Mouse (Mus musculus): Measurements from ENCODE around the gene Msi2. TPM values are rescaled to one million over a fixed set of nuclear protein-coding genes. Genes with fewer than 3 reads are reported as not detected.
A peak's percentile ranks its signal among the peaks of the same experiment; 100 is the strongest.

Msi2 gene
- polyA plus RNA-seq, 1 experiment from 2014 or later: 16.8 TPM

DNA sequence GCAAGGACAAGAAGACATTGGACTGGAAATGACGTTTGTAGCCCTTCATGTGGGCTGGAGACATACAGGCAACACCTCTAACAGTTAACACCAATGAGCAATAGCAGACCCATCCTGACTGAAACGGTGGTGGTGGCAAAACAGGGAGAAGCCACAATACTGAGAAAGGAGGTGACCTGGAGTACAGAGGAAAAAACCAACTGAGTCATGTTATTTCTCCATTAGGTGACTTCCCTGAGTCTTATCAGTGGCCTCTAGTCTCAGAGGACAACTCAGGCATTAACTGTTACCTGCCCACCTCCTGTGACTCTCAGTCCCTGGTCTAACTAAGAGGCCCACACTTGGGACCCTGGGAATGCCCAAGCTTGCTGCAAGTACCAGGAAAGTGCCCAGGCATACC, 80.1 kb downstream of the Msi2 start:
- Histone ChIP-seq H3K27me3 (ENCODE audit: low read depth, poor library complexity, severe bottlenecking) (no peaks in the 10 kb centered on the region), H3K4me1 (peaks cover 54% of the 10 kb centered on the region), H3K36me3 (peaks cover 77% of the 10 kb centered on the region), H3K27ac (no peak overlapping the region), H3K4me3 (no peak overlapping the region), H3K9me3 (replicated peaks) (no peaks in the 10 kb centered on the region)
- DNase-seq (ENCODE audit: low spot score): no peak
- WGBS: 86% methylated on average over 2 of the region's 2 CpGs

DNA sequence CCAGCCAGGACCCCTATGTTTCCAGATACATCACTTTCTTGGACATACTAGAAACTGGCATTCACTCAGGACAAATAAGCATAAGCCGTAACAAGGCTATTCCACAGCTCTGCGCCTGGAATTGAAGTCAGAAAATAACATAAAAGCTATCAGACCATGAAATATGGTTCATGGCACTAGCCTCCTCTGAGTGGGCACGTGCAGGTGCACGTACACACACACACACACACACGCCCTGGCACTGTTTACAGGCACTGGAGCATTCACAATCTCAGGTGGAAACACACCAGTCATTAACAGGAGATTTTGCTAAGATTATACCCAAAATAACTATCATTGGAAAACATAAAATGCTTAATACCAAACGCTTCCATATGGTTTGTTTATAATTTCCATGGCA, 81.4 kb downstream of the Msi2 start:
- H3K9me3 ChIP-seq (replicated peaks): no peaks in the 10 kb centered on the region
- H3K27me3 ChIP-seq (ENCODE audit: low read depth, poor library complexity, severe bottlenecking): no peaks in the 10 kb centered on the region
- no peak overlapping the region for H3K27ac ChIP-seq
- no peak for DNase-seq (ENCODE audit: low spot score)
- peaks cover 57% of the 10 kb centered on the region for H3K4me1 ChIP-seq
- 97% methylated on average over 6 of the region's 6 CpGs for WGBS
- H3K36me3 ChIP-seq: peaks cover 72% of the 10 kb centered on the region
- no peak overlapping the region for H3K4me3 ChIP-seq

DNA sequence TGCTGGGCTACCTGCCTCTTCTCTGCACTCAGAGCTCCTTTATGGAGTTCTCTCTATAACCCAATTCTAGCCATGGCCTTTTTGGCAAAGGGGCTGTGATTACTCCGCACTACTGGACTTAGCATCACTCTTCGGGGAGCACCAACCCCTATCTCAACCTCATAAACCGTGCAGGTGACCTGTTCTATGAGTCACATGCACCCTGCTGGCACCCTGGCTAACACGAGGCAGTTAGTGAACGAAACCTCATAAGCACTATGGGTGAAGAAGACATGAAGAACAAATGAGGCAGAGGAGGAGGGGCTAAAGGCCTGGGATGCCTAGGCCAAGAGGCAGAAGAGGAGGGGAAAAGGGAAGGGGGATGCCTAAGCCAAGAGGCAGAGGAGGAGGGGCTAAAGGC, 82.0 kb downstream of the Msi2 start:
- peaks cover 55% of the 10 kb centered on the region for H3K4me1 ChIP-seq

DNA sequence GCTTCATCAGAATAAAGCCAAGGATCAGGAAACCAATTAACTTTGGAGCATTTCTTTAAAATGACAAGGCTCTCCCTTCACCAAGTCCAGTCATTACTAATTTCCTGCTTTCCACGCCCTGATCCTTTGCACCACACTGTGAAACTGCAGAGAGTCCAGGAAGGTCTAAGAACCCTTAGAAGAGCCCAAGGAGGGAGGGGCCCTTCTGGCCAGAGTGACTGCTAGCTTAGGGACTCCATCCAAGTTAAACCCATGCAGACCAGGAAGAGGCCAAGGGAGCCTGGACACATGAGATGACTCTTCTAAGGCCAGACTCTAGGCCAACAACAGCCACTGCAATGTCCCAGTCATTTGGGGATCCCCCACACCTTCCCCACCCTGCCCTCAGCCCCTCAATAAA, 83.7 kb downstream of the Msi2 start:
- WGBS: 63% methylated on average over 1 of the region's 1 CpGs
- Histone ChIP-seq H3K4me3 (no peak overlapping the region), H3K4me1 (peaks cover 57% of the 10 kb centered on the region), H3K27ac (no peak overlapping the region), H3K27me3 (ENCODE audit: low read depth, poor library complexity, severe bottlenecking) (no peaks in the 10 kb centered on the region), H3K36me3 (peaks cover 60% of the 10 kb centered on the region), H3K9me3 (replicated peaks) (no peaks in the 10 kb centered on the region)
- DNase-seq (ENCODE audit: low spot score): no peak

More for the DNA sequence above, 82.0 kb downstream of the Msi2 start:
- no peak overlapping the region for H3K4me3 ChIP-seq
- WGBS: 93% methylated on average over 5 of the region's 5 CpGs
- H3K27me3 ChIP-seq (ENCODE audit: low read depth, poor library complexity, severe bottlenecking): no peaks in the 10 kb centered on the region
- H3K36me3 ChIP-seq: peaks cover 69% of the 10 kb centered on the region
- no peaks in the 10 kb centered on the region for H3K9me3 ChIP-seq (replicated peaks)
- no peak overlapping the region for H3K27ac ChIP-seq
- DNase-seq (ENCODE audit: low spot score): no peak

DNA sequence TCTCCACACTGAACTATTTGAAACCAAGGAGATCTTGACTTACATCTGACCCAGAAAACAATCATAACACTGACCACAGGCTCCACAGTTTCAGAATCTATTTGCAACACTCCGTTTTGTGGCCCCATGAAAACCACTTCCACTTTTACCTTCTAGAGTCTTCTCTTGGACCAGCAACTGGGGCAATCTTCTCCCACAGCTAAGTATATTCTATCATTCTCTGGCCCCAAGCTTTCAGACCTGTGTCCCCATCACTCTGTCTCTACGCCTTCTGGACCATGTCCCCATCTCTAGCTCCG, 86.4 kb downstream of the Msi2 start:
- H3K36me3 ChIP-seq: peaks cover 54% of the 10 kb centered on the region
- WGBS: 94% methylated on average over 3 of the region's 3 CpGs
- H3K27me3 ChIP-seq (ENCODE audit: low read depth, poor library complexity, severe bottlenecking): no peaks in the 10 kb centered on the region
- H3K9me3 ChIP-seq (replicated peaks): no peaks in the 10 kb centered on the region
- DNase-seq (ENCODE audit: low spot score): no peak
- no peak overlapping the region for H3K4me3 ChIP-seq
- H3K4me1 ChIP-seq: peaks cover 63% of the 10 kb centered on the region
- no peak overlapping the region for H3K27ac ChIP-seq

DNA sequence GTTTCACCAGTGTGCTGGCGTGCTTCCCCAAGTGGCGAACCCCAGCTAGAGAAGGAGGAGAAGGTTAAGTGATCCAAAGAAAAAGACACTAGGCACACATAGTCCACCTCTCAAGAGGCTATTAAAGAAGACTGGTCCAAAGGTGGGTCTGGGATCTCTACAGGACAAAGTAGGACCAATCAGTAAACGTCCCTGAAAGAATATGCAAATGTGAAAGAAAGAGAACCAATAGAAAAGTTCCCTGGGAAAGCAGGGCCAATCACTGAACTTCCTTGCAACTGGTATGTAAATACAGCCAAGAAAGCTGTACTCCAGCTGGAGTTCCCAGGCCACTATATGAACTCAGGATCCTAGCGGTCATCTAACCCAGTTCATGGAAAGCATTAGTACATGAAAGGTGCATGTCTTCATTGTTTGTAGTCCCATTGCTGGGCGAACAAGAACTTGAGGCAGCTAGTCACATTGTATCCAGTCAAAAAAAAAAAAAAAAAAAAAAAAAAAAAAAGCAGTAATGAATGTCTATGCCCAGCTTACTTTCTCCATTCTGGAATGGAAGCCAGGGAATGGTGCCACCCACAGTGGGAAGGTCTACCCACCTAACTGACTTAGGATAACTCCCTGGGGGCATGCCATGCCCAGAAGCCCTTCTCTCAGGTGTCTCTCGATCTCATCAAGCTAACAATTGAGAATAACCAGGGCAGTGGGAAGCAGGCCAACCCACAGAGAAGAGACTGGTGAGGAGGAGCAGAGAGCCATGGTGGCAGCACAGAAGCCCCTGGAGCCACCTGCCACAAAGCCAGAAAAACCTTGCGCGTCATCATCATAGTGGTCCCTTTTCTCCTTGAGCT, 87.0 kb downstream of the Msi2 start:
- Histone ChIP-seq H3K4me1 (peaks cover 65% of the 10 kb centered on the region), H3K36me3 (peaks cover 48% of the 10 kb centered on the region), H3K9me3 (replicated peaks) (no peaks in the 10 kb centered on the region), H3K27ac (no peak overlapping the region), H3K27me3 (ENCODE audit: low read depth, poor library complexity, severe bottlenecking) (no peaks in the 10 kb centered on the region), H3K4me3 (no peak overlapping the region)
- no peak for DNase-seq (ENCODE audit: low spot score)
- 91% methylated on average over 8 of the region's 8 CpGs for WGBS

DNA sequence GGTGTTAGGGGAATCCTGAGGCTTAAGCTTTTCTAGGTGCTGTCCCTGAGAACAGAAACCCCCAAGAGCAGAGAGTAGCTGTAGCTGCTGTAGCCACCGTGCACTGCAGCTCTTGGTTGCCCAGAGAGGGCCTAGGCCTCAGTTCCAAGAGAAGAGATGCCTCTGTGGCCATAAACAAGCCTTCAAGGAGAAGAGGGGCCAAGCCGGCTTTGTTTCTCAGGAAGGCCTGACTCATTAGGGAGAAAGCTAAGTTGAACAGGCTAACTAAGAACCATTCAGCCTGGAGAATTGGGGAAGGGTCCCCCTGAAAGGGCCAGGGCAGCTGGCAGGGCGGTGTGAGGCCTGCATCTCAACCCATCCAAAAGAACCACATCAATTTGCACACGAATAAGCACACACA, 88.7 kb downstream of the Msi2 start:
- Histone ChIP-seq H3K4me3 (no peak overlapping the region), H3K36me3 (peaks cover 39% of the 10 kb centered on the region), H3K9me3 (replicated peaks) (no peaks in the 10 kb centered on the region), H3K4me1 (peaks cover 67% of the 10 kb centered on the region), H3K27ac (peak overlapping the region; percentile 67), H3K27me3 (ENCODE audit: low read depth, poor library complexity, severe bottlenecking) (no peaks in the 10 kb centered on the region)
- WGBS: 50% methylated on average over 4 of the region's 4 CpGs
- no peak for DNase-seq (ENCODE audit: low spot score)

DNA sequence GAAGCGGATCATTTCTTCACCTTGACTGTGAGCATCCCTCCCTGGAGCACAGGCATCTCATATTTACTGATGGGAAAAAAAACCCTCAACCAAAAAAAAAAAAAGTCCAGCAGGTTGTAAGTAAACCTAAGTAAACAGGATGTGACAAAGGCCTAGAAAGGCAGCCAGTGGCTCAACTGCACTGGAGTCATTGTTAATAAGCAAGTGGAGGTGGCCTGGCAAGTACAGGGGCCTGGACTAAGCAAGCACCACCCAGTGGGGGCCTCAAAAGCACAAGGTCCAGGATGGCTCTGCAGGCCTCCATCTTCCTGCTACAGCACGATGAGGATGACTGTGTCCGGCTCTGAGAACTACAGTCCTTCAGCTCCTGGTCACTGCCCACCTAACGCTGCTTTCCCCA, 89.1 kb downstream of the Msi2 start:
- Histone ChIP-seq H3K4me1 (peaks cover 68% of the 10 kb centered on the region), H3K27ac (peak overlapping the region; percentile 67; the same call in 1 of the 2 replicates), H3K4me3 (no peak overlapping the region)

DNA sequence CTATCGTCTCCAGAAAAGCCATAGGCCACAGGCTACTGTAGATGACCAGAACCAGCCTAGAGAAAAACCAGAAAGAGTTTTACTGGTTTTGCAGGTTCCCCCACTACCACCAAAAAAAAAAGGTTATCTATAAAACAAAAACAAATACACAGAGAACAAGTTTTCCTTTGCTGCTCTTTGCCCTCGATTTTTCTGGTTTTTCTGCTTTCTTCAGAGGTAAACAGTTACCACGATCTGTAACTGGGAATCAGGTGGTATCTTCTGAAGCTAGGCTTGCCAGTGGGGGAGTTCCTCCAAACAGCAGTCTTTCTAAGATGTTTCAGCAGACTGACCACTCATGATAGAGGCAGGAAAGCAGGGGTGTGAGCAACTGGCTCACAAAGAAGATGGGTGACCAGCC, 89.6 kb downstream of the Msi2 start:
- Histone ChIP-seq H3K9me3 (replicated peaks) (no peaks in the 10 kb centered on the region), H3K36me3 (peaks cover 30% of the 10 kb centered on the region), H3K4me3 (no peak overlapping the region), H3K4me1 (peaks cover 73% of the 10 kb centered on the region), H3K27me3 (ENCODE audit: low read depth, poor library complexity, severe bottlenecking) (no peaks in the 10 kb centered on the region), H3K27ac (no peak overlapping the region)
- 83% methylated on average over 3 of the region's 3 CpGs for WGBS
- DNase-seq (ENCODE audit: low spot score): no peak

More for the DNA sequence above, 89.1 kb downstream of the Msi2 start:
- 81% methylated on average over 4 of the region's 4 CpGs for WGBS
- no peaks in the 10 kb centered on the region for H3K27me3 ChIP-seq (ENCODE audit: low read depth, poor library complexity, severe bottlenecking)
- H3K36me3 ChIP-seq: peaks cover 35% of the 10 kb centered on the region
- DNase-seq (ENCODE audit: low spot score): no peak
- no peaks in the 10 kb centered on the region for H3K9me3 ChIP-seq (replicated peaks)

DNA sequence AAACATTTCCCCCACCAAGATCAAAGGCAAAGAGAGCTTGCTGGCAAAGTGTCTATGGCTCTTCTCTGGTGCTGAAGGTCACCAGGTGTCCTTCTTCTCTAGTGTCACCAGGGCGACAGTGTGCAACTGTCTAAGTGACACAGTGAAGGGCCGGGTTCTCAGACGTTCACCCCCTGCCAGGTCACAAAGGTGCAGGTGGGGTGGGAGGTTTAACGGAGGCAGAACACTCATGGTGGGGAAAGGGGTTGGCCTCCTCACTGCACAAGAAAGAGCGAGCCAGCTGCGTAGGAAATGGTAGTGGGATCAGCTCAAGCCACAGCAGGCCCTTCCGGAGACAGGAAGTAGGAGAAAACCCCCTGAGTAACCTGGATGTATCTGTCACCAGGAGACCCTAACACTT, 91.0 kb downstream of the Msi2 start:
- WGBS: 68% methylated on average over 7 of the region's 7 CpGs
- Histone ChIP-seq H3K9me3 (replicated peaks) (no peaks in the 10 kb centered on the region), H3K4me3 (no peak overlapping the region), H3K27ac (0 out of 2 replicates have a peak overlapping the region, but pooled peaks have one; percentile 4), H3K27me3 (ENCODE audit: low read depth, poor library complexity, severe bottlenecking) (no peaks in the 10 kb centered on the region), H3K4me1 (peaks cover 86% of the 10 kb centered on the region), H3K36me3 (peaks cover 26% of the 10 kb centered on the region)
- DNase-seq (ENCODE audit: low spot score): no peak

DNA sequence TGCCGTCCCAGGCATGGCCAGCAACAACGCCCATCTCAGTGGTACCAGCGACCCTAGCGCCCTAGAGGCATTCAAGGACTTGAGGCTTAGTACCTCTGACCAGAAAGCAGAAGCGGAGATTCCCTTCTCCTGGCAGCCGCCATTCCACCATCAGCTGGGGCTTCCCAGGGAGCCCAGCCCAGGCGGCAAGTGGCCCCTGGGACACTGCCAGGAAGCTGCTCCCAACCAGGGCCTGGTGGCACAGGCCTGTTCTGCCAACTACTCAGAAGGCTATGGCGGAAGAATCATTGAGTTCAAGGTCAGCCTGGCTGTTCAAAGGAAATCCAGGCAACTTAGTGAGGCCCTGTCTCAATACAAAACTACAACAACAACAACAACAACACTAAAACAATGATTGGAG, 91.7 kb downstream of the Msi2 start:
- WGBS: 73% methylated on average over 8 of the region's 8 CpGs
- Histone ChIP-seq H3K4me1 (peaks cover 90% of the 10 kb centered on the region), H3K36me3 (peaks cover 30% of the 10 kb centered on the region)

DNA sequence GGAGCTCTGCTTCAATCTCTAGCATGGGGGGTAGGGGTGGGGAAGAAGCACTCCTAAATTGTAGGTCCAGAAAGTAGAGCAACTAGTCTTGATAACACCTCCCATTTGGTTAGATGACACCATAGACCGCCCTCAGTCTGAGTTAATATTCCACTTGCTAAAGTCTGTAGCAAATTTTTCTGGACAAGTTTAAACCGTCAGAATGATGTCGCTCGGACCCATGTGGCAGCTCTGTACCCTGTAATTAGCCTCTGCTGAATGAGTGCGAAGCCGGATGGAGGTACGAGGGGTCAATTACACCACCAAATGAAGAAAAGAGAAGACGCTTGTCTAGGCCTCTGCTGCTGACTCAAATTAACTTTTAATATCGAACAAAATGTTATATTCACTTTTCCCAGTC, 92.3 kb downstream of the Msi2 start:
- no peak for DNase-seq (ENCODE audit: low spot score)
- no peaks in the 10 kb centered on the region for H3K27me3 ChIP-seq (ENCODE audit: low read depth, poor library complexity, severe bottlenecking)
- H3K4me1 ChIP-seq: peaks cover 94% of the 10 kb centered on the region
- H3K27ac ChIP-seq: no peak overlapping the region
- no peak overlapping the region for H3K4me3 ChIP-seq
- WGBS: 77% methylated on average over 9 of the region's 9 CpGs
- H3K36me3 ChIP-seq: peaks cover 29% of the 10 kb centered on the region
- H3K9me3 ChIP-seq (replicated peaks): no peaks in the 10 kb centered on the region

More for the DNA sequence above, 91.7 kb downstream of the Msi2 start:
- no peak overlapping the region for H3K4me3 ChIP-seq
- no peaks in the 10 kb centered on the region for H3K9me3 ChIP-seq (replicated peaks)
- no peak overlapping the region for H3K27ac ChIP-seq
- no peak for DNase-seq (ENCODE audit: low spot score)
- no peaks in the 10 kb centered on the region for H3K27me3 ChIP-seq (ENCODE audit: low read depth, poor library complexity, severe bottlenecking)

DNA sequence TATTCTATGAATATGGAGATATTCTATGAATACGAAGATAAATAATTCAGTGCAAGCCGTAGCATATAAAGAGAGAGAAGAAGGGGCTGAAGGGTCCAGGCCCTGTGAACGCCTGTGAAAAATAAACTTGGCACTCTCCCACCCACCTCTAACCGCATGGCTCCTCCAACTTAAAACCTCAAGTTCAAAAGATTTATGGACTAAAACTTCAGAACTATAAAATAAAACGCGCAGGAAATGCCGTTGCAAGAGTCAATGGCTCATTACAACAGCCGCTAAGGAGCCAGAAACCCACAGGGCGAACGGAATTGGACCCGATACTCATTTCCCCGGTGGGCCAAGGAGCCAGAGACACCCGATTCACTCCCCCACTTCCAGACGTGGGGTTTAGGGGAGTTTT, 93.2 kb downstream of the Msi2 start:
- Histone ChIP-seq H3K27me3 (ENCODE audit: low read depth, poor library complexity, severe bottlenecking) (no peaks in the 10 kb centered on the region), H3K4me1 (peaks cover 99% of the 10 kb centered on the region), H3K36me3 (peaks cover 24% of the 10 kb centered on the region), H3K9me3 (replicated peaks) (no peaks in the 10 kb centered on the region), H3K27ac (peak overlapping the region; percentile 61; the same call in 1 of the 2 replicates), H3K4me3 (no peak overlapping the region)
- no peak for DNase-seq (ENCODE audit: low spot score)
- WGBS: 59% methylated on average over 14 of the region's 14 CpGs

DNA sequence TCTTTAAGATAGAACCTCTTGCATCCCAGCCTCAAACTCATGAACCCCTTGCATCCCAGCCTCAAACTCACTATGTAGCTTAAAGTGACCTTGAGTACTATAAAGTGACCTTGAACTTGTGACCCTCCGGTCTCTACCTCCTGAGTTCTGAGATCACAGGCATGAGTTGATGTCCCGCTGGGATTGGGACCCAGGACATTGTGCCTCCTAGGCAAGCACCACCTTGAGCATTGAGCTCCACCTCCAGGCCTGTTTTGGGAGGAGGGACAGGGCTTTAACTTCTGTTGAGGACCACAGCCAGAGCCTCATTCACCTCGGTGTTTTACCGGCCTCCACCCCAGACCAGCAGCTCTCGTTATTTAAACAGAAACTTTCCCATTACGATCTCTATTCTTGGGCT, 93.7 kb downstream of the Msi2 start:
- no peak overlapping the region for H3K4me3 ChIP-seq
- peaks cover 24% of the 10 kb centered on the region for H3K36me3 ChIP-seq
- H3K27me3 ChIP-seq (ENCODE audit: low read depth, poor library complexity, severe bottlenecking): no peaks in the 10 kb centered on the region
- peaks cover 100% of the 10 kb centered on the region for H3K4me1 ChIP-seq
- no peak for DNase-seq (ENCODE audit: low spot score)
- peak overlapping the region; percentile 39; the same call in 1 of the 2 replicates for H3K27ac ChIP-seq
- WGBS: 68% methylated on average over 6 of the region's 6 CpGs
- H3K9me3 ChIP-seq (replicated peaks): no peaks in the 10 kb centered on the region
